Mouse (Mus musculus) heart, embryonic 13.5 days (tissue): ENCODE results near the gene Rpl18. TPM values are rescaled to one million over a fixed set of nuclear protein-coding genes. Genes with fewer than 3 reads are reported as not detected.

Source experiments
- ATAC-seq: fragments of 200-750 bp; cut with Nextera tagmentation; 2 replicates; pipeline ENCODE4 v1.8.0; 2017; ENCODE audit warnings: moderate TSS enrichment; ENCODE audit not compliant: insufficient number of reproducible peaks, low FRiP score, low TSS enrichment; ENCODE audit errors: extremely low read depth
- H3K27ac ChIP-seq: fragments of 300-500 bp; sonication (generic); replicated peaks from 2 replicates; pipeline ENCODE4 v1.5.1; 2015; ENCODE audit warnings: moderate library complexity, mild to moderate bottlenecking, inconsistent platforms
- H3K27me3 ChIP-seq: fragments of 300-500 bp; sonication (generic); replicated peaks from 2 replicates; pipeline ENCODE4 v1.6.1; 2015; ENCODE audit warnings: mild to moderate bottlenecking, inconsistent platforms
- H3K36me3 ChIP-seq: fragments of 300-500 bp; sonication (generic); 2 replicates; pipeline ENCODE4 v1.6.1; 2015; ENCODE audit warnings: mild to moderate bottlenecking, inconsistent platforms
- H3K4me1 ChIP-seq: fragments of 300-500 bp; sonication (generic); 2 replicates; pipeline ENCODE4 v1.6.1; 2015; ENCODE audit warnings: inconsistent platforms
- H3K4me2 ChIP-seq: fragments of 300-500 bp; sonication (generic); 2 replicates; pipeline ENCODE4 v1.6.1; 2015; ENCODE audit warnings: inconsistent platforms, mild to moderate bottlenecking, moderate library complexity
- H3K4me3 ChIP-seq: fragments of 300-500 bp; sonication (generic); 2 replicates; pipeline ENCODE4 v1.5.1; 2015; ENCODE audit warnings: moderate library complexity, mild to moderate bottlenecking, inconsistent platforms
- H3K9ac ChIP-seq: fragments of 300-500 bp; sonication (generic); 2 replicates; pipeline ENCODE4 v1.6.1; 2015; ENCODE audit warnings: inconsistent platforms, mild to moderate bottlenecking, moderate library complexity
- H3K9me3 ChIP-seq: fragments of 300-500 bp; sonication (generic); 2 replicates; pipeline ENCODE4 v1.6.1; 2016; ENCODE audit warnings: inconsistent platforms
- WGBS: fragments of 180-500 bp; shearing (Covaris S2); methylation state at CpG from one replicate; pipeline ENCODE4 v1.1.7; 2015; ENCODE audit warnings: mixed read lengths; 5-methylcytosine and 5-hydroxymethylcytosine counted together
- polyA plus RNA-seq: library from polyadenylated mRNA; unstranded; fragments of >200 nt; fragmentation: Nextera tagmentation; extraction: Ambion mirVana; gene quantifications from 2 replicates; pipeline ENCODE4 v1.2.1, GENCODE M21; 2015

Gene Rpl18
- polyA plus RNA-seq, 1 experiment from 2014 or later = 630 TPM

DNA sequence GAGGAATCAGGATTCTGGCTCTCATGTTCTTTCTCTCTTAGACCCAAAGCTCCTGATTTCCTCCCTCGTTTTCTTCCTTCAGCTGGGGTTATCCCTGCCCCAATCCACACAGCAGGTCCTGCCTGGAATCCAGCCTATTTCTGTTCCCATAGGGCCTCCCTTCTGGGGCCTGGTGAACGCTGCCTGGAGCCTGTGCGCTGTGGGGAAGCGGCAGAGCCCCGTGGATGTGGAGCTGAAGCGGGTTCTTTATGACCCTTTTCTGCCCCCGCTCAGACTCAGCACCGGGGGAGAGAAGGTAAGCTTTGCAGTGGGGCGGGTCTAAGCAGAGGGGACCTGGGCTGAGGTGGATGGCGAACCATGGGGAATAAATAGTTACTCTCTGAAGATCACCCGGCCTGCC lies 14.2 kb upstream of the Rpl18 start:
- ATAC-seq = no peak
- Histone ChIP-seq H3K9me3 (no peaks in the 10 kb centered on the region), H3K27ac (peak overlapping the region; percentile 51), H3K36me3 (no peaks in the 10 kb centered on the region), H3K4me2 (peak overlapping the region; percentile 82), H3K4me1 (peaks cover 44% of the 10 kb centered on the region), H3K27me3 (peaks cover 40% of the 10 kb centered on the region), H3K9ac (peak overlapping the region; percentile 77), H3K4me3 (peak overlapping the region; percentile 51)
- 29% methylated on average over 11 of the region's 11 CpGs for WGBS

DNA sequence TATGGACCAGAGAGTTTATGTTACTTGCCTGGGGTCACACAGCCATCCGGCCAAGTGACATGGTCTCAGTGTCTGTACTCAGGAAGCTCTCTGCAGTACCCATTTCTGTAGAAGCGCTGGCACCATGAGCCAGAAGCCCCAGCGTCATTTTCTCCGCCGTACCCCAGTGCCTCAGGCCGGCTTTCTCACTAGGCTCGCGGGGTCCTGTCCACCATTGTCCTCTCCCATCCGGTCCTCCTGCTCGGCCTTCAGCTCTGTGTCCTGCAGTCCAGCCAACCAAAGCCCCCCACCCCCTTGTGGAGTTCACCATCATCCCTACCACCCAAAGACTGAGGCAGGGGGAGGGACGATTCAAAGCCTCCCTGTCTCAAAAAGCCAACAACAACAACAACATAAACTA lies 13.7 kb upstream of the Rpl18 start:
- no peak for ATAC-seq
- no peak overlapping the region for H3K27ac ChIP-seq
- no peaks in the 10 kb centered on the region for H3K36me3 ChIP-seq
- 76% methylated on average over 11 of the region's 11 CpGs for WGBS
- H3K4me3 ChIP-seq = peak overlapping the region; percentile 51; the same call in 1 of the 2 replicates
- H3K4me2 ChIP-seq = peak overlapping the region; percentile 82
- H3K9ac ChIP-seq = peak overlapping the region; percentile 77; the same call in 1 of the 2 replicates
- H3K27me3 ChIP-seq = peaks cover 40% of the 10 kb centered on the region
- peaks cover 49% of the 10 kb centered on the region for H3K4me1 ChIP-seq
- no peaks in the 10 kb centered on the region for H3K9me3 ChIP-seq

DNA sequence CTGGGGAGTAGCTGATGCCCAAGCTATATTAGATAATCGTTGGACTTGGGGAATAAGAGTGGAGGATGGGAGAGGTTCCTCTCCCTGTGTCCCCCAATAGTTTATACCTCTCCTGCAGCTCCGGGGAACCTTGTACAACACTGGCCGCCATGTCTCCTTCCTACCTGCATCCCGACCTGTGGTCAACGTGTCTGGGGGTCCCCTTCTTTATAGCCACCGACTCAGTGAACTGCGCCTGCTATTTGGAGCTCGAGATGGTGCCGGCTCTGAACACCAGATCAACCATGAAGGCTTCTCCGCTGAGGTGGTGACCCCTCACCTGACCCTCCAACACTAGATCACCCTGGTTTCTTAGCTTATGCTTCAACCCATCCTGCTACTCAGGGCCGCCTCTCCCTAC lies 12.9 kb upstream of the Rpl18 start:
- no peak for ATAC-seq
- Histone ChIP-seq H3K27ac (no peak overlapping the region), H3K4me3 (no peak overlapping the region), H3K9ac (no peak overlapping the region), H3K27me3 (peaks cover 40% of the 10 kb centered on the region), H3K36me3 (no peaks in the 10 kb centered on the region), H3K9me3 (no peaks in the 10 kb centered on the region), H3K4me2 (no peak overlapping the region), H3K4me1 (peaks cover 55% of the 10 kb centered on the region)
- whole genome bisulfite sequencing = 88% methylated on average over 11 of the region's 11 CpGs

DNA sequence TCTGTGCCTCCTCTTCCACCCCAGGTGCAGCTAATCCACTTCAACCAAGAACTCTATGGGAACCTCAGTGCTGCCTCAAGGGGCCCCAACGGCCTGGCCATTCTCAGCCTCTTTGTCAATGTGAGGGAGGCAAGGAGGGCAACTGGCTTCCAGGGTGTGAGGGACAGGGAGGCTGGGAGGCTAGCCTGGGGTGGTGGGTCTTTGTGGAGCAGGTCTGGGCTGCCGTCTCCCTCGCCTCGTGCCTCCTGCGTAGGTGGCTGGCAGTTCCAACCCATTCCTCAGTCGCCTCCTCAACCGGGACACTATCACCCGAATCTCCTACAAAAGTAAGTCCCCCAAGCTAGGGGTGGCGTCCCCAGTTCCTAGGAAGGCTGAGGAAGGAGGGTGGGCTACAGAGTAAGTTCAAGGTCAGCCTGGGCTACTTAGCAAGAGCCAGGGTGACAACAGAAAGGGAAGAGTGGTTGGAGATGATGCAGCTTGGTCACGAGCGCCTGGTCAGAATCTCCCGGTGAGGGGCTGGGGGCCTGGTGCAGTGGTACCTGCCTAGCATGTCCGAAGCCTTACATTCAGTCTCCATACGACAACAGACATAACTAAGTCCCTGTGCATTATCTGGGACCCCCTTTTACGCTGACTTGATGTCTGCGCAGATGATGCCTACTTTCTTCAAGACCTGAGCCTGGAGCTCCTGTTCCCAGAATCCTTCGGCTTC lies 12.3 kb upstream of the Rpl18 start:
- Histone ChIP-seq H3K4me1 (peaks cover 62% of the 10 kb centered on the region), H3K4me3 (no peak overlapping the region), H3K36me3 (no peaks in the 10 kb centered on the region), H3K4me2 (peak overlapping the region; percentile 99; the same call in 1 of the 2 replicates), H3K9ac (peak overlapping the region; percentile 83; the same call in 1 of the 2 replicates), H3K27ac (no peak overlapping the region), H3K9me3 (no peaks in the 10 kb centered on the region), H3K27me3 (peaks cover 37% of the 10 kb centered on the region)
- WGBS = 86% methylated on average over 17 of the region's 17 CpGs
- no peak for ATAC-seq

DNA sequence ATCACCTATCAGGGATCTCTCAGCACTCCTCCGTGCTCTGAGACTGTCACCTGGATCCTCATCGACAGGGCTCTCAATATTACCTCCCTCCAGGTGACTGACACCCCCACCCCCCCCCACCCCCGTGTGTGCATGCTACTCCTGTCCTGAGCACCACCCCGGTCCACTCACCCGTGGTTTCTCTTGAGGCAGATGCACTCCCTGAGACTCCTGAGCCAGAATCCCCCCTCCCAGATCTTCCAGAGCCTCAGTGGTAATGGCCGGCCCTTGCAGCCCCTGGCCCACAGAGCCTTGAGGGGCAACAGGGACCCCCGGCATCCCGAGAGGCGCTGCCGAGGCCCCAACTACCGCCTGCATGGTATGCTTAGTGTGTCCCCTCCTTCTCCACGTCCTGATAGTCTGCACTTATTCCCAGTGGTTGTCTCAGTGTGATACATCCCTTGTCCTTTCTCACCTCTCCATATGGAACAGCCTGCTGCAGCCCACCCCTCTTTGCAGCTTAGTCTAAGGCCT lies 11.7 kb upstream of the Rpl18 start:
- H3K36me3 ChIP-seq = no peaks in the 10 kb centered on the region
- 40% methylated on average over 12 of the region's 12 CpGs for WGBS
- peak overlapping the region; percentile 99 for H3K4me2 ChIP-seq
- H3K9ac ChIP-seq = peak overlapping the region; percentile 83
- ATAC-seq = no peak
- peak overlapping the region; percentile 86 for H3K27ac ChIP-seq
- H3K9me3 ChIP-seq = no peaks in the 10 kb centered on the region
- H3K4me1 ChIP-seq = peaks cover 68% of the 10 kb centered on the region
- peaks cover 31% of the 10 kb centered on the region for H3K27me3 ChIP-seq
- peak overlapping the region; percentile 82 for H3K4me3 ChIP-seq

DNA sequence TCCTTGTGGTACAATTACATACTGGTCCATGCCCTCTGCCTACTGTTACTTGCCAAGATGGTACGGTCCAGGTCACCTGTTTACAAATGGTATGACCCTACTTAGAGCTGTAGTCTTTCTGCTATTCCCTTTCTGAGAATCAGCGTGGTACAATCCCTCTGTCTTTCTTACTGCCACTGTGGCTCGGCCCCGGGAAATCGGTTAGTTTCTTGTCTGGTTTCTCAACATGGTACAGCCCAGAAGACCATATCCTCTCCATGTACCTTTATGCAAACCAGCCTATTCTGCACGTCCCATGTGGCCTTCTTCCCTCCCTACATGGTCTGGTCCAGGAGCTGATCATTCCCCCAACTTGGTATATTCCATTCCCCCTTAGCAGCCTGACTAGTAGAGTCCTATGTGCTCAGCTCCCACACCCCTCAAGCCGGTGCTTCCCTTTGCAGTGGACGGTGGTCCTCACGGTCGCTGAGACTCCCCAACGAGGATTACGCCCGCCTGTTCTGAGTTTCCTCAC lies 11.2 kb upstream of the Rpl18 start:
- WGBS = under 1% methylated on average over 13 of the region's 13 CpGs
- ATAC-seq = 0 out of 2 replicates have a peak, but pooled peaks have one; percentile 6
- Histone ChIP-seq H3K36me3 (no peaks in the 10 kb centered on the region), H3K4me1 (peaks cover 73% of the 10 kb centered on the region), H3K9me3 (no peaks in the 10 kb centered on the region), H3K27me3 (peaks cover 25% of the 10 kb centered on the region), H3K9ac (peak overlapping the region; percentile 83), H3K27ac (peak overlapping the region; percentile 86), H3K4me2 (peak overlapping the region; percentile 99), H3K4me3 (peak overlapping the region; percentile 82)

DNA sequence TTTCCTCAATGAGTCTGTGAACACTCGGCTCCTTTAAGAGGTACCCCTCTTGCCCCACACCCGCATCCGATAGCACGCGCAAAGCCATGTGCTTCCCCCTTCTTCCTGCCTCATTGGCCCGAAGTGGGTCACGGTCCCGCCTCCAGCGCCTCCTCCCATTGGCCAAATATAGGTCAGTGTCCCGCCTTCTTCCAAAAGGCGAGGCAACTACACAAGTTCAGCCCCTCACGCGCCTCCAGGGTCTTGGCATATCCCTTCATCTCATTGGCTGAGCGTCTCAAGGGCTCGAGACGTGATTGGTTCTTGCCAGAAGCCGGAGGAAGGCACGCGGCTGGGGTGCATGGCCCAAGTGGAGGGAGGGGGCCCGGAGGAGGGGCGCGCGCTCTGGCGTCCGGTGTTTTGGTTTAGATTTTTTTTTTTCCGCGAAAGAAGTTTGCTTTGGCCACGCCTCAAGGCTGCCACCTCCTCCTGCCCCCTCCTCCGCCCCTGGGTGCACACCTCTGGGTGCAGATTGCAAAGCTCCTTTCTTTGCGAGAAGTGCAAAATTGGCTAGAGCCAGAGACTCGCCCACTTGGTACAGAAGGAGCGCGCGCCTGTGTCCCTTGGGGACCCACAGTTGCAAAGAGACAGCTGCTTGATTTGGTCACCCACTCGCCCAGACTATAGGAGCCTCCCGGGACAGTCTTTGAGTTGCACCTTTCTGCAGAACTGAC lies 10.4 kb upstream of the Rpl18 start, which contains the start of gene Dbp:
TSS of gene Dbp (plus strand) at position 359 of the 713 bp plus-strand sequence.
- Histone ChIP-seq H3K4me3 (peak within 1 kb of the TSS; percentile 82), H3K27me3 (peaks cover 18% of the 10 kb centered on the region), H3K9ac (peak within 1 kb of the TSS; percentile 91), H3K27ac (peak within 1 kb of the TSS; percentile 92), H3K36me3 (peaks cover 4% of the 10 kb centered on the region), H3K4me1 (peaks cover 69% of the 10 kb centered on the region), H3K9me3 (no peaks in the 10 kb centered on the region), H3K4me2 (peak within 1 kb of the TSS; percentile 99)
- under 1% methylated on average over 36 of the region's 36 CpGs for WGBS
- ATAC-seq = peak; percentile 79

DNA sequence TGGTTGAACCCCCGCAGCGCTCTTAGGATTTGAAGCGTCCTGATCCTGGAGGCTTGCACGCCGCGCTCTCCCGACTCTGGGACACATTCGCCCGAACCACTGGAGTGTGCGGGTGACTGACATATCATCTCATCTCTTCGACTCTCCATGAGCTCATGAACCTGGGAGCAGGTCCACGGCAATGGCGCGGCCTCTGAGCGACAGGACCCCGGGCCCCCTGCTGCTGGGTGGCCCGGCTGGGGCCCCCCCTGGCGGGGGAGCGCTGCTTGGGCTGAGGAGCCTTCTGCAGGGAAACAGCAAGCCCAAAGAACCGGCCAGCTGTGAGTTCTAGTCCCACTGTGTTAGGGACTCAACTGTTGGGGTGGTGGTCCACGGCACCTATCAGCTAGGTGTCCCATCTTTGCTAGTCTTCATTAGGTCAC lies 9.8 kb upstream of the Rpl18 start:
- H3K27ac ChIP-seq = peak overlapping the region; percentile 92
- H3K27me3 ChIP-seq = peaks cover 12% of the 10 kb centered on the region
- peaks cover 10% of the 10 kb centered on the region for H3K36me3 ChIP-seq
- H3K9ac ChIP-seq = peak overlapping the region; percentile 91
- ATAC-seq = no peak
- no peaks in the 10 kb centered on the region for H3K9me3 ChIP-seq
- WGBS = under 1% methylated on average over 21 of the region's 21 CpGs
- peaks cover 64% of the 10 kb centered on the region for H3K4me1 ChIP-seq
- H3K4me3 ChIP-seq = peak overlapping the region; percentile 82
- H3K4me2 ChIP-seq = peak overlapping the region; percentile 99

DNA sequence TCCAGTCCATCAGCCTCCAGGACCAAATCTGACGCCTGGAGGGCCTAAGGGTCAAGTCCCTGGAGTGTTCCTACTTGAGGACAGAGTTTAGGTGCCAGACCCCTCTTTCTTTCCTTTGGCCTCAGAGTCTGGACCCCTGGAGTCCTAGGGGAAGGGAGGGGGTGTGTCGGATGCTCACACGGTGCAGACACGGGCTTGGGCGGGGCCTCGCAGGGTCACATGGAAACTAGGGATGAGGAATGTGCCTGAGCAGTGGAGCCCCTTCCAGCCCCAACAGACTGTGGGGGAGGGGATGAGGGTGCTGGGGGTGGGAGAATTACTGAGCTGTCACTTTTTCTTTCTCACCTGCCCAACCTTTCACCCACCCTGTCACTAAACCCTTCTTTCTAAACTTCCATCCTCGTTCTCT lies 9.4 kb upstream of the Rpl18 start:
- Histone ChIP-seq H3K9ac (peak overlapping the region; percentile 91), H3K27ac (peak overlapping the region; percentile 92), H3K27me3 (peaks cover 9% of the 10 kb centered on the region), H3K9me3 (no peaks in the 10 kb centered on the region), H3K4me3 (peak overlapping the region; percentile 82), H3K4me2 (peak overlapping the region; percentile 99), H3K4me1 (peaks cover 60% of the 10 kb centered on the region), H3K36me3 (peaks cover 14% of the 10 kb centered on the region)
- 0% methylated on average over 7 of the region's 7 CpGs for WGBS
- peak; percentile 11; the same call in 1 of the 2 replicates for ATAC-seq

DNA sequence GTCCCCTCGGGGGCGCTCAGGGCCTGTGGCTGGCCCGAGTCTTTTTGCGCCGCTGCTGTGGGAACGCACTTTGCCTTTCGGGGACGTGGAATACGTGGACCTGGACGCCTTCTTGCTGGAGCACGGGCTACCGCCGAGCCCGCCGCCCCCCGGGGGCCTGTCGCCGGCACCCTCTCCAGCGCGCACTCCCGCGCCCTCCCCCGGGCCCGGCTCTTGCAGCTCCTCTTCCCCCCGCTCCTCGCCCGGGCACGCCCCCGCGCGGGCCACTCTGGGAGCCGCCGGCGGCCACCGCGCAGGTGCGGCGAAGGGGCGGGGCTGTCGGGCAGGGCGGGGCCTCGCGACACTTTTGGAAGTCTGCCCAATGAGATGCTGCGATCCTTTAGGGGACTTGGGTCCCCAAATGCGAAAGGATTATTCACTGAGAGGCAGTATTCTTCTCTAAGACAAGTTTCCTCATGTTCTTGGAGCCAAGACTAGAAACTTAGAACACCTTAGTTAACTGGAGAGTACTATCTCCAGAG lies 8.5 kb upstream of the Rpl18 start:
- 1% methylated on average over 44 of the region's 45 CpGs for WGBS
- Histone ChIP-seq H3K4me3 (peak overlapping the region; percentile 82), H3K9ac (peak overlapping the region; percentile 91), H3K27ac (peak overlapping the region; percentile 92), H3K4me1 (peaks cover 53% of the 10 kb centered on the region), H3K9me3 (no peaks in the 10 kb centered on the region), H3K4me2 (peak overlapping the region; percentile 99), H3K36me3 (peaks cover 23% of the 10 kb centered on the region), H3K27me3 (no peaks in the 10 kb centered on the region)
- ATAC-seq = no peak
